In the genomic region with DNA sequence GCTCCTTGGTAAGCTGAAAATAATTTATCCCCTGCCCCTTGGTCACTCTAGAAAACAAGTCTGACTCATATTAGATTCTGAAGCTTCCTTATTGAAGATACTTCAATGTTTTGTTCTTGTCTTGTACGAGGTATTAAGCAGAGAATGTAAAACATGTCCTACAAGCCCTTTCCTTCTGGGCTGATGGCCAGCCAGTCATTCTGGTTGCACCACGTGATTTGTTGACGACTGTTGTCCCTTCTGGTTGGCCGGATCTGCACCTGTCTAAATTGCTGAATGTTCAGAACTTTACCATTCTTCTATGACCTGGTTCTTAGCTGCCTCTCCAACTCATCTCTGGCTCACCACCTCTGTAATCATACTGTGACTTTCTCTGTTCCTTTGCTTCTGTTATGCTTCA, we compare ENCODE assay signal across 23 mouse cellular contexts.
DNase-seq lines count a peak whose midpoint lies in the region; ATAC-seq and TF ChIP-seq lines count a peak whose summit lies in the region.
"Had no signal": no experiment of that assay in that cellular context is flagged by ENCODE, and none has a peak within 500 bp of the region (broad histone marks: within the 10 kb centered on the region; RNA-seq: fewer than 3 reads in every experiment).

No protein-coding gene starts in this region.

- no peaks in the 10 kb centered on the region for H3K36me3 ChIP-seq in kidney, embryonic 16.5 days (ENCODE audit: insufficient read depth, low read length)
- H3K36me3 ChIP-seq in liver, embryonic 11.5 days (ENCODE audit: control insufficient read depth, insufficient read depth, low read length): no peaks in the 10 kb centered on the region
- H3K36me3 ChIP-seq: embryonic facial prominence, embryonic 13.5 days; forebrain, embryonic 12.5 days; G1E; midbrain, embryonic 12.5 days had no signal

- H3K27me3 ChIP-seq in kidney, embryonic 16.5 days (ENCODE audit: insufficient read depth, low read length): no peaks in the 10 kb centered on the region
- H3K27me3 ChIP-seq in Patski: peaks cover 4% of the 10 kb centered on the region
- H3K27me3 ChIP-seq in liver, embryonic 11.5 days (replicated peaks; ENCODE audit: control insufficient read depth, insufficient read depth, low read length): no peaks in the 10 kb centered on the region
- H3K27me3 ChIP-seq: embryonic facial prominence, embryonic 13.5 days; forebrain, embryonic 12.5 days; midbrain, embryonic 12.5 days had no signal

- H3K9me3 ChIP-seq in kidney, embryonic 16.5 days (ENCODE audit: low read length): no peaks in the 10 kb centered on the region
- H3K9me3 ChIP-seq in liver, embryonic 11.5 days (ENCODE audit: control insufficient read depth, low read length): no peaks in the 10 kb centered on the region
- H3K9me3 ChIP-seq: embryonic facial prominence, embryonic 13.5 days; forebrain, embryonic 12.5 days; G1E; midbrain, embryonic 12.5 days had no signal

- no peak for ATAC-seq in kidney, embryonic 16.5 days (ENCODE audit: low FRiP score, low TSS enrichment)
- peak; percentile 26 for ATAC-seq in Patski
- no peak for ATAC-seq in liver, embryonic 11.5 days (replicated peaks; ENCODE audit: low FRiP score)
- ATAC-seq: hindbrain, postnatal 0 days; intestine, embryonic 16.5 days had no signal

- no peak for TF ChIP-seq CTCF in Patski (IDR thresholded peaks at IDR 0.05)

- in situ Hi-C loops in Patski (cut with MboI; ENCODE audit: low pct_unique_long_range_greater_than_20kb): no loop called here

- H3K9ac ChIP-seq in kidney, embryonic 16.5 days (replicated peaks; ENCODE audit: low read length): no peak overlapping the region
- no peak overlapping the region for H3K9ac ChIP-seq in liver, embryonic 11.5 days (ENCODE audit: low read depth, low read length)
- H3K9ac ChIP-seq: embryonic facial prominence, embryonic 13.5 days; forebrain, embryonic 12.5 days; liver, embryonic 14.5 days; lung, embryonic 14.5 days; midbrain, embryonic 12.5 days had no signal

- H3K4me3 ChIP-seq in kidney, embryonic 16.5 days (ENCODE audit: low read length): no peak overlapping the region
- no peak overlapping the region for H3K4me3 ChIP-seq in liver, embryonic 11.5 days (ENCODE audit: low read depth, low read length)
- H3K4me3 ChIP-seq: embryonic facial prominence, embryonic 13.5 days; erythroblast, embryonic 14.5 days; forebrain, embryonic 12.5 days; layer of hippocampus, adult 2 months; midbrain, embryonic 12.5 days had no signal

- no peak overlapping the region for H3K4me2 ChIP-seq in kidney, embryonic 16.5 days (replicated peaks; ENCODE audit: low read depth, low read length)
- H3K4me2 ChIP-seq in liver, embryonic 11.5 days: no peak overlapping the region
- H3K4me2 ChIP-seq: embryonic facial prominence, embryonic 13.5 days; forebrain, embryonic 12.5 days; heart, embryonic 11.5 days; lung, embryonic 14.5 days; midbrain, embryonic 12.5 days had no signal

- peak; percentile 21 to 33 for DNase-seq in cerebellum, postnatal 14 days
- DNase-seq in cerebellum, postnatal 36 days: no peak
- peak; percentile 26 to 35 for DNase-seq in kidney, adult 8-10 months
- DNase-seq in Patski (ENCODE audit: low read depth, low spot score): no peak
- DNase-seq in kidney, postnatal 36 days: peak; percentile 46 to 61
- DNase-seq in liver, embryonic 11.5 days (ENCODE audit: low spot score): no peak
- DNase-seq in layer of hippocampus, adult 8-10 months (ENCODE audit: low spot score in 2 of 2): no peak
- DNase-seq: adrenal gland, postnatal 14 days; cerebellum, adult 9-10 months; layer of hippocampus, postnatal 36 days; lung, embryonic 14.5 days; thymus, postnatal 25 days had no signal

- CTCF ChIA-PET in Patski (lab: Charles Lee): interaction anchor here (1.0 kb wide), 1 partner anchor 13 kb away, joined by 3 read pairs; no protein-coding TSS in a partner anchor

- H3K27ac ChIP-seq in kidney, embryonic 16.5 days (ENCODE audit: low read length): no peak overlapping the region
- no peak overlapping the region for H3K27ac ChIP-seq in liver, embryonic 11.5 days (ENCODE audit: low read depth, low read length)
- H3K27ac ChIP-seq: embryonic facial prominence, embryonic 13.5 days; forebrain, embryonic 12.5 days; hindbrain, postnatal 0 days; layer of hippocampus, adult 2 months; liver, embryonic 14.5 days; midbrain, embryonic 12.5 days had no signal

- POLR2A ChIA-PET in Patski (lab: Charles Lee): interaction anchor here (0.8 kb wide), 1 partner anchor 13 kb away, joined by 4 read pairs; no protein-coding TSS in a partner anchor

- 57% methylated on average over 4 of the region's 4 CpGs for WGBS in kidney, embryonic 16.5 days
- 77% methylated on average over 4 of the region's 4 CpGs for WGBS in liver, embryonic 11.5 days

- 0 out of 2 replicates have a peak, but pooled peaks cover 3% of the 10 kb centered on the region for H3K4me1 ChIP-seq in kidney, embryonic 16.5 days (ENCODE audit: insufficient read depth, low read length)
- no peaks in the 10 kb centered on the region for H3K4me1 ChIP-seq in liver, embryonic 11.5 days (replicated peaks; ENCODE audit: control insufficient read depth, insufficient read depth, low read length)
- H3K4me1 ChIP-seq: forebrain, embryonic 12.5 days; midbrain, embryonic 12.5 days had no signal

Comparison
In these comparisons a context has a peak if more than half of its experiments do, and no peak if none do; other contexts are left out.
1. DNase-seq: peak in cerebellum, postnatal 14 days (2 of 2), kidney, adult 8-10 months (2 of 2) and kidney, postnatal 36 days (2 of 2); none in cerebellum, postnatal 36 days (0 of 2), Patski (single experiment), liver, embryonic 11.5 days (single experiment) and layer of hippocampus, adult 8-10 months (0 of 2).